Mouse (Mus musculus): Measurements from ENCODE around the gene U2af2. TPM values are rescaled to one million over a fixed set of nuclear protein-coding genes. Genes with fewer than 3 reads are reported as not detected.
"Not testable (repeated sequence)": the region's sequence is repeated elsewhere in the genome, so short reads cannot be mapped to it uniquely, and the experiment has no call there.

U2af2 gene
- total RNA-seq, 2 experiments from 2014 or later, result 276 to 284 TPM

DNA sequence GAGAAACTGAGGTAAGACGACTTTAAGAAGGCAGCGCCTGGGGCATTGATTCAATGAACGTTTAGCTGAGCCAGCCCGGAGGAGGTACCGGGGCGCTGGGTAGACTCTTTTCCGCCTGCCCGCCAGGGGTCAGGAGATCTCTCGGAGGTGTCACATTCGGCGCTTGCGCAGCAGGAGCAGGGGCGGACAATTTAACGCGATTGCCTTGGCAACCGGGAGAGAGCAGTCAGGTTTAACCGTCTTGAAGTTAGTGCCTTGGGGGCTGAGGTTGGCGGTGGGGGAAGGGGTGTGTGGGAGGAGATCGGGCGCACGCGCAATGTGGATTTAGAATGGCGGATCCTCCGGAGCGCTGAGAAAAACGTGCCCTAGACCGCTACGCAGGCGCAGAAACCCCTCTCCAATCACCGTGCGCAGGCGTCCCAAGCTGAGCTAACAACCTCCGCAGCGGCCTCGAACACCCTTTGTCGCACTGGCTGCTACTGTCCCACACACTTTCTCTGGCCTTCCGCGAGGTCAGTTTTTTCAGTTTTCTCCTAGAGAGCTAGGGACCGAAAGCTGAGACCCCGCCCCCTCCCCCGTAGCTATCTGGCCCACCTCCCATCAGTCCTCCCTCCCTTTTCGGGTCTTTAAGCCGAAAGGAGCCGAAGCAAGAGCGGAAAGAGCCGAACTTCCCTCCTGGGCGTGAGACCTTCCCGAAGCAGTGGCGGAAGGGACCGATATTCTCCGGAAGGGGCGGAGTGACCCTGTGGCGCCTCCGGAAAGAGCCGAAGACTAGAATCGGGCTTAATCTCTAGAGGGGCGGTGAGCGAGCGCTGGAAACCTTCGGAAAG lies 784 bp upstream of the U2af2 start:
- ATAC-seq (replicated peaks; ENCODE audit: low FRiP score, low TSS enrichment, poor library complexity, severe bottlenecking), result peak; percentile 69

DNA sequence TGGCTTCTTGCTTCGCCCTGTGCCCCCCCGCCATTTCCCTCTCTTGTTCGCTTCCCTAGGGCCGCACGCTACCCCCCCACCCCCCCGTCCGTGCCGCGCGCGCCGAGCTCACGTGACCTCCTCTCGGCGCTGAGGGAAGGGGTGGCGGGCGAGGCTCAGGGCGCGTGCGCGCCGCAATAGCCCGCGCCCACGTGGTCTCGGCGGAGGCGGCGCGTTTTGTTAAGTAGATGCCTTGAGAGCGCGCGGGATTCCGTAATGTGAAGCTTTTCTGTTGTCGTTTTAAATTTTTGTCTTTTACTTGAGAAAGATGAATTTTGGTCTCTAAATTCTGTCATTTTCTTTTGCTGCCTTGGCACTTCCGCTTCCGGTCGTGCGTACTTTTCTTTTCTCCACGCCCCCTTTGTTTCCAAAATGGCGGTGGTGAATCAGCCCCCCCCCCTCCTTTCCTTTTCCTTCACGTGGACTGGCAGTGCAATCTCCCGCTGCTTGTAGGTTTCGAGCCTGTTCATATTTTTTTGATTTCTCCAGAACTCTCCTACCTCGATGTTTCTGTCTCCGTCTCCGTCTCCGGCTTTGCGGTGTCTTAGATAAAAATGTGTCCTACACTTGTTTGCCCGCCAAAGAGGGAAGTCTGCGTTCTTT lies 538 bp downstream of the U2af2 start:
- ATAC-seq (replicated peaks; ENCODE audit: low FRiP score, low TSS enrichment, poor library complexity, severe bottlenecking), result no peak

DNA sequence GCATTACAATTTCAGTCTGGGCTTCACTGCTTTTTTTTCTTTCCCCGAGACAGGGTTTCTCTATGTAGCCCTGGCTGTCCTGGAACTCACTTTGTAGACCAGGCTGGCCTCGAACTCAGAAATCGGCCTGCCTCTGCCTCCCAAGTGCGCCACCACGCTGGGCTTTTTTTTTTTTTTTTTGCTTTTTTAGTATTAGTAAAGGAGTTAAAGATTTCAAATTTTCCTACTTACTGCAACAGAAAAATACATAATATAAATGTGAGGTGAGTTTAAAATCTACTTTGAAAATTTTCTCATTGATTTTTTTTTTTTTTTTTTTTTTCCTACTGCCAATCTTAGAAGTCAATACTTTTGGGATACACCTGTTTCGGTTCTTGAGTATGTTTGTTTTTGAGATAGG lies 2.9 kb downstream of the U2af2 start:
- ATAC-seq (replicated peaks; ENCODE audit: low FRiP score, low TSS enrichment, poor library complexity, severe bottlenecking), result no peak

DNA sequence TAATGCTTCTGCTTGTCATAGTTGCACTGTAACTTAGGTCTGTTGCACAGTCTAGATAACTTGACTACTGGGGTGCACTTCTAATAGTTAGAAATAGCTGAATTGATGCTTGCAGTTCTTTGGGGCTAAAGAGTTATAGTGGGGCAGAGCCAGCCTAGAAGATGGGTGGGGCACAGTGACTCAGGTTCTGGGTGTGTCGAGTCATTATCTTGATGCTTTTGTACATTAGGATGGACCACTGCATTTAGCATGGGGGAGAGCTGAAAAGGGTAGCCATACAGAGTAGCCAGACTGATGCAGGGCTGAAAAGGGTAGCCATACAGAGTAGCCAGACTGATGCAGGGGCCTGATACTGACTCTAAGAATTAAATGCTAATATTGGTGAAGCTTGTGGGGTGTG lies 11.6 kb downstream of the U2af2 start:
- peak; percentile 59 for ATAC-seq (replicated peaks; ENCODE audit: low FRiP score, low TSS enrichment, poor library complexity, severe bottlenecking)

DNA sequence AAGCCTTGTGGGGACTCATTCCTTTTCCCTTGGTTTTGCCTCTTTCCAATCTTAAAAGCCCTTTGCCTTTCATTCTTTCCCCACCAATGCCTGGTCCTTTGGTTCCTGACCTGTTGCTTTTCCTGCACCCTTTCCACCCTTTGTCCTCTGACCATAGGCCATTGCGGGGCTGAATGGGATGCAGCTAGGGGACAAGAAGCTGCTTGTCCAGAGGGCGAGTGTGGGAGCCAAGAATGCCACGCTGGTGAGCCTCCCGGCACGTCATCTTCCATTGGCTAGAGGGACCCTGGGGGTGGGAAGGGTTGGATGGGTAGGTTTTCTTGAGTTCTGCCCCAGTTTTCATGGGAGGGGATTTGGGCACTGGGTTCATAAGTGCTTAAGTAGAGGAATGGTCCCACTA lies 13.0 kb downstream of the U2af2 start:
- ATAC-seq (replicated peaks; ENCODE audit: low FRiP score, low TSS enrichment, poor library complexity, severe bottlenecking), result no peak

DNA sequence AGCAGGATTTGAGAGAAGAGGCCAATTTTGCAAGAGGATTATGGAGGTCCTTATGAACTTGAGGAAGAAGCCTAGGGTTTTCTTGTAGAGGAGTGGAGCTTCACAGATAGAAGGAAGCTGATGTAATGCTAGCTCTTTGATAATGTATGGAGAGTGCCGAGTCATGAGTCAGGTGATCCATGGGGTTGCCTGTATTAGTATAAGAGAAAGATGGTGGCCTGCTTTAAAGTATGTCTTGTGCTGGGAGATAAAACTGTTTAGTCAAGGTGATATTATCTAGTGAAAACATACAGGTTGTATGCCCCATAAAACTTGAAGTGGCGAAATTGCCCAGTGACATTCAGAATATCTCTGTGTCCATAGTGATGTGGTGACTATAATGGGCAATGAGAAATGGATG lies 15.0 kb downstream of the U2af2 start:
- ATAC-seq (replicated peaks; ENCODE audit: low FRiP score, low TSS enrichment, poor library complexity, severe bottlenecking), result no peak

DNA sequence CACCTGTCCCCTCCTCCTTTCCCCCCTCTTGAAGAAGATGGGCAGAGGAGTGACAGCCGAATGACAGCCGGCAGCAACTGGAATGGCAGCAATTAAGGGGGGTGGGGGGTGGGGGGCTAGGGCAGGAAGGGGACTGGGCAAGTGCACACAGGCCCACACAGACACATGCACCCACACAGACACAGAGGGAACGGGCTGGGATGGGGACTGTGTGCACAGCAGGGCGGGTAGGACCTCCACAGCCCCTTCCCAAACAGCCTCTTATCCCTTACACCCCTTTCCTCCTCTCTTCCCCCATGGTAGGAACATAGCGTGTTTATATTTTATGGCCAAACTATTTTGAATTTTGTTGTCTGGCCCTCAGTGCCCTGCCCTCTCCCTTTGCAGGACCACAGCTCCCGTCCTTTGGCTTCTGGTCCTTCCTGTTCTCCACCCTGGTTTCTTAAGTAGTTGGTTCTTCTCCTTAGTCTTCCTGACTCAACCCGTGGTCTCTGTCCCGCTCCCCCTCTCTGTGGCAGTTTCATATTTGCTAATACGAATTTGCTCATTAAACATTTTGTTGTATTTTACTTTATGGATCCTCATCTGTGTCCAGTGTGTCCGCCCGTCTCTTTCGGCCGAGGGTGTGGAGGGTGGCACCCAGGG lies 17.5 kb downstream of the U2af2 start:
- not testable (repeated sequence) for ATAC-seq (replicated peaks; ENCODE audit: low FRiP score, low TSS enrichment, poor library complexity, severe bottlenecking)

DNA sequence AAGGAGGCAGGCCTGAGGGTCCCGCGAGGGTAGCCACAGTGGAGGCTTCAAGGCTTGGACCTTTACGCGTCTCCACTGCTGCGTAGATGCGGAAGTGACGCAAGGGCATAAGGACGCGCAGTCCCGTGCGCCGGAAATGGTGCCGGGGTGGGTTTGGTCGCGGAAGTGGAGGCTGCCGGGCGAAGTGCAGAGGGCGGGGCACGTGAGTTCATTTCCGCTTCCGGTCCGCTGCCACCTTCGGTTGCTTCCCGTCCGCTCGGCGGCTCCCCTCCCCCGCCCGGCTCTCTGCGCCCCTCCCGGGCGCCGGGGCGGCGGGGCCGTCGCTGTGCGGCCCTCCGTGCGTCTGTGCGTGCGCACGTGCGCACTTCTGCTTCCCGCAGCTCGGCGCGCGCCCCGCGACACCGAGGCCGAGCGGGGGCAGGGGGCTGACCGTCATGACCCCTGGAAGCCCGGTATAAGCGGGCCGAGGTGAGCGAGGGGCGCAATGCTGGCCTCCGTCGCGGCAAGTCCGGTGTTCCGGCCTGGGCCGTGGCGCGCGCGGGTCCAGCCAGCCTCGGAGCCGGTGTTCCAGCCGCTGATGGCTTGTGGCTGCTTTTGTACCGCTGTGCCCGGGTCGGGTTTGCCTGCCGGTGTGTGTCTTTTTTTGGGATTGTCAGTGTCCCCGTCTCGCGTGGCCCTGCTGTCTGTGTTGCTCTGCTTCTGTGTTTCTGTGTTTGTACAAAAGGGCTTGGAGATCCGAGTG lies 18.2 kb downstream of the U2af2 start, which contains the start of gene Epn1:
Gene Epn1 (plus strand): TSS at position 226 of the 742 bp plus-strand sequence.
- ATAC-seq (replicated peaks; ENCODE audit: low FRiP score, low TSS enrichment, poor library complexity, severe bottlenecking), result peak; percentile 89

DNA sequence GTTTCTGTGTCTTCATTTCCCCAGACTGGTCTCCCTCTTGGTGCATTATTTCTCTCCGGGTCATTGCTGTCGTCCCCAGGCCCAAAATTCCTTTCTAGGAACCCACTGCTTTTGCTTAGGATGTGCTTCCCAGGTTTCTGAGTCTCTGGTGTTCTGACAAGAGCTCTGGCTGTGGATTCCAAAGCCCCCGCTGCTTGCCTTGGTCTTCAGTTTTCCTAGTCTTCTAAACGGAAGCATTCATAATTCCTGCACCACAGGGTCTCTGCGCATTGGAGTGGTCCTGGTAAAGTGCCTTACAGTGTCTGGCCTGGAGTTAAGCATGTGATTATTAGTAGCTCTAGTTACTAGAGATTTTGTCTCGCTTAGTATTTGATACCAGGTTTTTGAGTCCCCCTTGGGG lies 18.9 kb downstream of the U2af2 start:
- no peak for ATAC-seq (replicated peaks; ENCODE audit: low FRiP score, low TSS enrichment, poor library complexity, severe bottlenecking)

DNA sequence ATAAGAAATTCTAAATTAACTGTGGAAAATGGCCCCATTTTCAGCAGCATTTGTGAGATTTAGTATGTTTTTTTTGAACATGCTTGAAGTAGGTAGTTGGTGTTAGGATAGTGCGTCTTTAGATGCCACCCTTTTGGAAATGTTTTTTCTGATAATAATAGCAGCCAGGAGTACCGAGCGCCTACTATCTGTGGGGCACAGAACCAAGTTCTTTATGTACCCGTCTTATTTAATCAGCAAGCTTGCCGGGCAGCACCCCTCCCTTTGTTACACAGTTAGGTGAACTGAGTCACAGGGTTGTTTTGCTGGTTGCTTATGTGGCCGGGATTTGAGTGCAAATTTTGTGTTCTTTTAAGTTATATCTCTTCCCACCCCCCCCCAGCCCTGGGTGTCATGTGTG lies 19.3 kb downstream of the U2af2 start:
- peak; percentile 70 for ATAC-seq (replicated peaks; ENCODE audit: low FRiP score, low TSS enrichment, poor library complexity, severe bottlenecking)

DNA sequence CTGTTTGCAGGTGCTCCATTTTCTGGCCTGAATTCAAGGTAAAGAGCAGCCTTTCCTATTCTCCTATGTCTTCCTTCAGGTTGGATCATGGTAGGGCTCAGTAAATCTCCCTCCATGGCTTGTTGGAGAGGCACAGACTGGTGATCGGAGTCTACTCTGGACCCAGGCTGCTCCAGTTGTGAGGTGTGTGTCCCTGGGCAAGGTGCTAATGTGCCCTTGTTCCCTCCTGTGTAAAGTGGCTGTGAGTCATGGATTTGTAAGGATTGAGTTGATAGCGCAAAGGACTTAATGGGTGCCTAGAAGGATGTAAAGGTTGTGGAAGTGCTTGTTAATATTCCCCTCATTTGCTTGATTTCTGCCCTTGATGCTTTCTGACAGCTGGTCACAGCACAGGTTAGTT lies 20.0 kb downstream of the U2af2 start:
- ATAC-seq (replicated peaks; ENCODE audit: low FRiP score, low TSS enrichment, poor library complexity, severe bottlenecking), result no peak

DNA sequence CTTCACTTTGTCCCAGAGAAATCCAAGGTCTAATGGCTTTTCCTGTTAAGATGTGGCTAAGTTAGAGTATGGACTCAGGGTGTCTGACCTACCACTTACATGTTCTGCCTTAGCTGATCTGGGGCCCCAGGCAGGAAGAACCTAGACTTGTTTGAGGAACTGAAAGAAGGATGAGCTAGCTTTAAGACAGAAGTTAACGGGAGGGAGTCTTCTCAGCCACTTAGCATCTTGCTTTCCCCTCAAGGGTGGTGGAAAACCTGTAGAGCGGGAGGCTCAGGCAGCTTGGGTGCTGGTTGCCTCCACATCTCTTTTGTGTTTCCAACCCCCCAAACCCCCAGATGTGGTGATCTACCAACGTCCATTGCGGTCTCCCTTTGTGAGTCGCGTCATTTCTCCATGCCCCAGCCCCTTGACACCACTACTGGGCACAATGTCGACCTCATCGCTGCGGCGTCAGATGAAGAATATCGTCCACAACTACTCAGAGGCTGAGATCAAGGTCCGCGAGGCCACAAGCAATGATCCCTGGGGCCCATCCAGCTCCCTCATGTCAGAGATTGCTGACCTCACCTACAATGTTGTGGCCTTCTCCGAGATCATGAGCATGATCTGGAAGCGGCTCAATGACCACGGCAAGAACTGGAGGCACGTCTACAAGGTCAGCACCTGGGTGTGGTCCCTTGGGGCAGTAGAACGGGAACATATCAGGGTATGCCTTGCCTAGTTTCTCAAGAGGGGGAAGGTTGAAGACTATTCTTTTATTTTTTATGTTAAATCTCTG lies 21.6 kb downstream of the U2af2 start:
- no peak for ATAC-seq (replicated peaks; ENCODE audit: low FRiP score, low TSS enrichment, poor library complexity, severe bottlenecking)

DNA sequence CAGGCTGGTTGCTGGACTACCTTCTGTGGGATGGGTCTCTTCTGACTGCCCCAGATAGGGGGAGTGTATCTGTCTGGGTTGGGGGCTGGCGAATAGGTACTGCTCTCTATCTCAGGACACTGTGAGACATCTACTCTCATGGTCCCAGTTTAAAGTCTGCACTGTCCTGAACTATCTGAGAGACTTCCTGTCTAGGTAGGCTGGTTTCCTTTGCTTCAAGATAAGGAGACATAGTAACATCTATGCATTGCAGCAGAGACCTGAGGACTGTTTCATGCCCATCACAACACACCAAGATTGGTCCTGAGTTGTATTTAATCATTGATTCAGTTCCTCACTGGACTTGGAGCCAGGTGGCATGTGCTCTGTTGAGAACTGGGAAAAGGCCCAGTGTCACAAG lies 23.6 kb downstream of the U2af2 start:
- ATAC-seq (replicated peaks; ENCODE audit: low FRiP score, low TSS enrichment, poor library complexity, severe bottlenecking), result peak; percentile 27; the same call in 1 of the 2 replicates

DNA sequence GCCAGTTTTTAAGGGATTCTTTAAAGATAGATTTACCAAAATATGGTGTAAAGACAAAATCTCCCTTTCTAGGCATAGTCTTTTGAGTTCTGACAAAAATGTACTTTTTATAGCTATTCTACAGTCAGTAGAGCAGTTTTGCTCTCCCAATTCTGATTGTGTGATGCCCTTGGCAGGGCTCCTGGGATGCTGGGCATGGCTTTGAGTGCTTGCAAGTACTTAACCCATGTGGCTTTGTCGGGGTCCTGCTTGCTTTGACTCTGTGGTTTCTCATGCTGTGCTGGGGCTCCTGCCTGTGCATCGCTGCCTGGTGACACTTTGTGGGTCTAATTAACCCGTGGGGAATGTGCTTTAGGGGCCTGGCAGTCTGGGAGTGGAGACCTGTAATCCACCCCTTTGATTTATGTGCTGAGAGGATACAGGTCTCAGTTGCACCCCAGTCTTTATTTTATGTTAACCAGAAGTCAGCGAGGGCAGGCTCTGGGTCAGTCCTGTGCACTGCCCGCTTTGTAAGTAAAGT lies 25.0 kb downstream of the U2af2 start:
- no peak for ATAC-seq (replicated peaks; ENCODE audit: low FRiP score, low TSS enrichment, poor library complexity, severe bottlenecking)

DNA sequence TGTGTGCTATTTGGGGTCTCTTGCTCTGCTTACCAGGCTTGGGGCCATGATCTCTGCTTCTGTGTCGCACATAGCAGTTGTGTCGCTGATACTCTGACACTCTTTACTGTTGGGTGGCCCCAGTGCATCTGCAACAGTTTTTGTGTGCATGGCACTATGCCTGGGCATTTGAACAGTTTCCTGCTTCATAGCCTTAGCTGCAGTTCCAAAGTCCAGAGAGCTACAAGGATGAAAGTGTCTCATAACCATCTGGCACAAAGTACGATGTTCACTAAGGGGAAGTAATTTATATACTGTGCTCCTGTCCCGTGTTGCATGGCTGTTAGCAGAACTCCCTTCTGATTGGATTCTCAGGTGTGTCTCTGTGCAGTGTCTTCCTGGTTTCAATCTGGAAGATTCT lies 25.9 kb downstream of the U2af2 start:
- ATAC-seq (replicated peaks; ENCODE audit: low FRiP score, low TSS enrichment, poor library complexity, severe bottlenecking), result no peak

DNA sequence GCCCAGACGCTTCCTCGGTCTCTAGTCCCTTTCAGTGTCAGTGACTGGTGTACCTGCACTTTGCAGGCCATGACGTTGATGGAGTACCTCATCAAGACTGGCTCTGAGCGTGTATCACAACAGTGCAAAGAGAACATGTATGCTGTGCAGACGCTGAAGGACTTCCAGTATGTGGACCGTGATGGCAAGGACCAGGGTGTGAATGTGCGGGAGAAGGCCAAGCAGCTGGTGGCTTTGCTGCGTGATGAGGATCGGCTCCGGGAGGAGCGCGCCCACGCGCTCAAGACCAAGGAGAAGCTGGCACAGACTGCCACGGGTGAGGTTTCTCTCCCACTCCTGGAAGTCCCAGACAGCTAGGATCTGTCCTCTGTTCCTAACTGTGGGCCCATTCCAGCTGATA lies 27.9 kb downstream of the U2af2 start:
- no peak for ATAC-seq (replicated peaks; ENCODE audit: low FRiP score, low TSS enrichment, poor library complexity, severe bottlenecking)

DNA sequence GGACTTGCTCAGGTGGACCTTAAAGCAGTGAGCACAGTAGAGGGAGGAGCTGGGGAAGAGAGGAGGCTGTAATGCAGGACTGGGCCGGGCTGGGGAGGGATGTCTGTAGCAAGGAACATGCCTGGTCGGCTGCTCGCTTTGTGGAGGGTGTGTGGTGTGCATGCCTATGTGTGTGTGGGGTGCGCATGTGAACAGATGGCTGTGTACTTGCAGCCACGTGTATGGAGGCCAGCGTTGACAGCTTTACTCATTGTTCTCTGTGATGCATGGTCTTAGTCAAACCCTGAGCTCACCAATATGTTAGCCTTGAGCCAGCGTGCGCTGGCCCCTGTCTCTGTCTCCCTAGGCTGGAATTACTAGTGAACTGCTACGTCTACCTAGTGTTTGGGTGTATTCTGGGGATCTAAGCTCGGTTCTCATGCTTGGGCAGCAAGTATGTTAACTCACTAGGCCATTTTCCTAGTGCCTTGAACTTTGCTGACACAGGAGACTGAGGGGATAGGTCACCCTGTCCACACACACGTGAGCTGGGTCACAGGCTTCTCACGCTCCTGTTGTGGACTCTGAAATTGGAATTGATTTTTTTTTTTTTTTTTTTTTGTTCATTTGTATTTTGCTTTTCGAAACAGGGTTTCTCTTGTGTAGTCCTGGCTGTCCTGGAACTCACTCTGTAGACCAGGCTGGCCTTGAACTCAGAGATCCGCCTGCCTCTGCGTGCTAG lies 29.2 kb downstream of the U2af2 start:
- ATAC-seq (replicated peaks; ENCODE audit: low FRiP score, low TSS enrichment, poor library complexity, severe bottlenecking), result no peak

DNA sequence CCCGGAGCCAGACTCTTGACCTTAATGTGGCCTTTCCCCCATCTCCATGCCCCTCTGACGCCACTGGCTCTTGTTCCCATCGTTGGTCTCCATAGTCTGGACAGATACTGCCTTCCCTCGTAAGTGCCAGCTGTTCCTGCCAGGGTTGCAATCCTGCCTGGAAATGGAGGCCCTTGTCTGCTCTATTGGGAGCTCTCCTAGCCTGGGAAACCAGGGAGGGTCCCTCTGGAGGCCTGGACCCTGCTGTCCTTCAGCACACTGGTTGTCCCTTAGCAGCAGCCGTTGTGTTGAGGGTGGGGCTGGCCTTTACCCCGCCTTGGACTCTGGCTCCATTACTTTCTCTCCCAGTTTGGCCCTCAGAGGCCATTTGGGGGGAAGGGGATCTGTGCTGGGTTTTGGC lies 30.4 kb downstream of the U2af2 start:
- ATAC-seq (replicated peaks; ENCODE audit: low FRiP score, low TSS enrichment, poor library complexity, severe bottlenecking), result no peak
